Mouse (Mus musculus): ENCODE results near the gene Tpx2. TPM values are rescaled to one million over a fixed set of nuclear protein-coding genes. Genes with fewer than 3 reads are reported as not detected.

Tpx2 gene
- total RNA-seq, 1 experiment = 77.8 TPM

Other genes starting within 250 kb of the Tpx2 start
- not detected in 2 replicates for gene Defb45, start 248.6 kb upstream of the Tpx2 start, total RNA-seq (2012; rRNA removed)
- gene Defb36, start 243.6 kb upstream of the Tpx2 start, total RNA-seq (2012; rRNA removed) = 0.63 TPM in 1 of 2 replicates, not detected in the other
- 3.9 and 5.7 TPM in 2 replicates for gene Defb25, start 224.9 kb upstream of the Tpx2 start, total RNA-seq (2012; rRNA removed)
- gene Rem1, start 221.0 kb upstream of the Tpx2 start, total RNA-seq (2012; rRNA removed) = 0.16 and 0.18 TPM in 2 replicates
- gene H13, start 178.5 kb upstream of the Tpx2 start, total RNA-seq (2012; rRNA removed) = 55.0 and 91.6 TPM in 2 replicates
- gene Mcts2, start 160.9 kb upstream of the Tpx2 start, total RNA-seq (2012; rRNA removed) = 39.3 and 87.4 TPM in 2 replicates
- 74.5 and 122 TPM in 2 replicates for gene Id1, start 111.7 kb upstream of the Tpx2 start, total RNA-seq (2012; rRNA removed)
- gene Cox4i2, start 93.8 kb upstream of the Tpx2 start, total RNA-seq (2012; rRNA removed) = 1.7 and 2.3 TPM in 2 replicates
- gene Bcl2l1, start 16.2 kb upstream of the Tpx2 start, total RNA-seq (2012; rRNA removed) = 24.9 and 34.9 TPM in 2 replicates
- 0.16 and 0.22 TPM in 2 replicates for gene Mylk2, start 63.4 kb downstream of the Tpx2 start, total RNA-seq (2012; rRNA removed)
- gene Foxs1, start 85.2 kb downstream of the Tpx2 start, total RNA-seq (2012; rRNA removed) = 0.36 TPM in 1 of 2 replicates, not detected in the other
- 0.31 and 0.48 TPM in 2 replicates for gene Dusp15, start 103.7 kb downstream of the Tpx2 start, total RNA-seq (2012; rRNA removed)
- gene Ttll9, start 114.5 kb downstream of the Tpx2 start, total RNA-seq (2012; rRNA removed) = 1.2 and 2.1 TPM in 2 replicates
- gene Pdrg1, start 167.5 kb downstream of the Tpx2 start, total RNA-seq (2012; rRNA removed) = 52.2 and 53.3 TPM in 2 replicates
- gene Xkr7, start 183.9 kb downstream of the Tpx2 start, total RNA-seq (2012; rRNA removed) = 0.36 and 1.9 TPM in 2 replicates
- gene Ccm2l, start 218.0 kb downstream of the Tpx2 start, total RNA-seq (2012; rRNA removed) = 1.9 and 2.2 TPM in 2 replicates